Comparison of ENCODE assay signal across 7 mouse cellular contexts in genomic region chr9:74975416-74975815, GRCm38 (mm10). TPM values are rescaled to one million over a fixed set of nuclear protein-coding genes. Genes with fewer than 3 reads are reported as not detected.
DNase-seq lines count a peak whose midpoint lies in the region; ATAC-seq and TF ChIP-seq lines count a peak whose summit lies in the region.

No protein-coding gene starts in this region.

- peaks cover 4% of the 10 kb centered on the region for H3K79me2 ChIP-seq in CH12.LX (replicated peaks; ENCODE audit: control insufficient read depth, extremely low read depth, insufficient read depth, poor library complexity, severe bottlenecking)

- peaks cover 7 to 37% of the 10 kb centered on the region in 2 experiments for H3K4me1 ChIP-seq in CH12.LX (ENCODE audit: control insufficient read depth in 1 of 2, insufficient read depth in 2 of 2)
- H3K4me1 ChIP-seq in hindbrain, embryonic 13.5 days (replicated peaks), result peaks cover 49% of the 10 kb centered on the region
- H3K4me1 ChIP-seq in liver, embryonic 11.5 days (replicated peaks; ENCODE audit: control insufficient read depth, insufficient read depth, low read length), result peaks cover 13% of the 10 kb centered on the region

- peak overlapping the region; percentile 94 for H3K4me2 ChIP-seq in CH12.LX (ENCODE audit: insufficient read depth, low read depth, poor library complexity, severe bottlenecking)
- peak overlapping the region; percentile 64 for H3K4me2 ChIP-seq in hindbrain, embryonic 13.5 days
- peak overlapping the region; percentile 88 for H3K4me2 ChIP-seq in liver, embryonic 11.5 days

- ATAC-seq in activated CD4-positive, CD25-positive, alpha-beta regulatory T cell, adult 4 months, result peak; percentile 12
- peak; percentile 52 for ATAC-seq in hindbrain, embryonic 13.5 days (ENCODE audit: low FRiP score)
- peak; percentile 18 for ATAC-seq in liver, embryonic 11.5 days (replicated peaks; ENCODE audit: low FRiP score)

- in situ Hi-C loops in CH12.LX (cut with MboI; ENCODE audit: low pct_ligation_motif_present, low pct_unique_long_range_greater_than_20kb, low sequenced_read_pairs), result no loop called here

- H3K9ac ChIP-seq in CH12.LX (ENCODE audit: insufficient read depth, low read depth), result peak overlapping the region; percentile 57
- H3K9ac ChIP-seq in hindbrain, embryonic 13.5 days, result peak overlapping the region; percentile 77; the same call in 1 of the 2 replicates
- H3K9ac ChIP-seq in liver, embryonic 11.5 days (ENCODE audit: low read depth, low read length), result peak overlapping the region; percentile 17; the same call in 1 of the 2 replicates

- no peak for TF ChIP-seq RAD21 in CH12.LX (IDR thresholded peaks at IDR 0.05; ENCODE audit: low read depth, low read length)

- H3K4me3 ChIP-seq in CH12.LX (replicated peaks in 1 of 3; ENCODE audit: low read depth in 2 of 3, low read length in 2 of 3, poor library complexity in 1 of 3), result peak overlapping the region; percentile 5 to 62 (median 48)
- H3K4me3 ChIP-seq in hindbrain, embryonic 13.5 days, result peak overlapping the region; percentile 47
- H3K4me3 ChIP-seq in liver, embryonic 11.5 days (ENCODE audit: low read depth, low read length), result peak overlapping the region; percentile 57

- no peak for TF ChIP-seq EP300 in CH12.LX (IDR thresholded peaks at IDR 0.05; ENCODE audit: low read length)

- WGBS in hindbrain, embryonic 13.5 days, result 16% methylated on average over 7 of the region's 7 CpGs
- WGBS in liver, embryonic 11.5 days, result 32% methylated on average over 7 of the region's 7 CpGs

- H3K9me3 ChIP-seq in CH12.LX (replicated peaks; ENCODE audit: low read length), result no peaks in the 10 kb centered on the region
- H3K9me3 ChIP-seq in hindbrain, embryonic 13.5 days, result no peaks in the 10 kb centered on the region
- H3K9me3 ChIP-seq in liver, embryonic 11.5 days (ENCODE audit: control insufficient read depth, low read length), result no peaks in the 10 kb centered on the region

- peaks cover 0 to 2% of the 10 kb centered on the region in 2 experiments for H3K36me3 ChIP-seq in CH12.LX (replicated peaks in 1 of 2; ENCODE audit: control insufficient read depth in 1 of 2, insufficient read depth in 1 of 2, low read length in 1 of 2)
- no peaks in the 10 kb centered on the region for H3K36me3 ChIP-seq in hindbrain, embryonic 13.5 days
- H3K36me3 ChIP-seq in liver, embryonic 11.5 days (ENCODE audit: control insufficient read depth, insufficient read depth, low read length), result no peaks in the 10 kb centered on the region
- H3K36me3 ChIP-seq in splenic B cell, adult 2 months (ENCODE audit: control insufficient read depth, insufficient read depth, low read length, poor library complexity, severe bottlenecking), result peaks cover 4% of the 10 kb centered on the region; the same call in 1 of the 2 replicates

- dilution Hi-C loops in CH12.LX (cut with MboI; ENCODE audit: extremely low pct_ligation_motif_present, extremely low pct_unique_long_range_greater_than_20kb, low sequenced_read_pairs), result no loop called here

- TF ChIP-seq CTCF in CH12.LX (conservative IDR thresholded peaks at IDR 0.05 in 1 of 2, IDR thresholded peaks at IDR 0.05 in 1 of 2; ENCODE audit: low read depth in 2 of 2, low read length in 2 of 2), result no peak

- TF ChIP-seq POLR2A in CH12.LX (IDR thresholded peaks at IDR 0.05; ENCODE audit: low read depth, low read length), result no peak

- H3K27me3 ChIP-seq in CH12.LX (replicated peaks), result no peaks in the 10 kb centered on the region
- H3K27me3 ChIP-seq in hindbrain, embryonic 13.5 days, result no peaks in the 10 kb centered on the region
- H3K27me3 ChIP-seq in liver, embryonic 11.5 days (replicated peaks; ENCODE audit: control insufficient read depth, insufficient read depth, low read length), result no peaks in the 10 kb centered on the region; the same call in 1 of the 2 replicates
- no peaks in the 10 kb centered on the region for H3K27me3 ChIP-seq in splenic B cell, adult 2 months (ENCODE audit: control insufficient read depth, insufficient read depth, low read length, poor library complexity, severe bottlenecking)

- DNase-seq in CH12.LX (ENCODE audit: extremely low read depth), result no peak
- no peak for DNase-seq in liver, embryonic 11.5 days (ENCODE audit: low spot score)
- peak; percentile 36 for DNase-seq in splenic B cell, adult 2 months (ENCODE audit: low read depth, low spot score)
- DNase-seq in cerebellum, postnatal 14 days, result no peak
- no peak for DNase-seq in right cerebral cortex, postnatal 25 days

- peak overlapping the region; percentile 66 for H3K27ac ChIP-seq in CH12.LX (ENCODE audit: insufficient read depth, low read depth)
- H3K27ac ChIP-seq in hindbrain, embryonic 13.5 days, result peak overlapping the region; percentile 98
- H3K27ac ChIP-seq in liver, embryonic 11.5 days (ENCODE audit: low read depth, low read length), result no peak overlapping the region

TF ChIP-seq in CH12.LX, 34 proteins besides CTCF, POLR2A, EP300 and RAD21:
- TF ChIP-seq MAX (IDR thresholded peaks at IDR 0.05; ENCODE audit: low read length), result 0 out of 2 replicates have a peak, but pooled peaks have one; percentile 35
- TF ChIP-seq BHLHE40 (IDR thresholded peaks at IDR 0.05; ENCODE audit: low read depth, low read length), result no peak
- 0 out of 2 replicates have a peak, but pooled peaks have one; percentile 25 for TF ChIP-seq MAZ (IDR thresholded peaks at IDR 0.05; ENCODE audit: low read depth, low read length)

RNA-seq across cellular contexts. Expression of gene Fam214a, which starts 22.7 kb away (rescaled TPM):
- 8.3 and 8.6 TPM in 2 replicates for total RNA-seq in CH12.LX (2012; rRNA removed)
- 4.6 and 6.2 TPM in 2 replicates for total RNA-seq in CH12.LX (2014; rRNA removed)
- 7.0 and 7.7 TPM in 2 replicates for polyA plus RNA-seq in CH12.LX (2012; ENCODE audit: insufficient read length, low read depth)
- polyA plus RNA-seq in activated CD4-positive, CD25-positive, alpha-beta regulatory T cell, adult 4 months (2017; shearing (Covaris generic)), result 10 to 100 TPM; 26.7 to 27.3 TPM
- polyA plus RNA-seq in hindbrain, embryonic 13.5 days (2015; fragmentation: Nextera tagmentation; extraction: Ambion mirVana), result 27.0 and 30.2 TPM in 2 replicates
- 3.3 and 3.7 TPM in 2 replicates for polyA plus RNA-seq in liver, embryonic 11.5 days (2014; fragmentation: Nextera tagmentation; extraction: Ambion mirVana)

Comparison
In these comparisons a context has a peak if more than half of its experiments do, and no peak if none do; other contexts are left out.
1. H3K9ac ChIP-seq: peak in every context shown above with its lines; median percentile 77 in hindbrain, embryonic 13.5 days; 57 in CH12.LX; 17 in liver, embryonic 11.5 days.